Comparison of ENCODE assay signal across 9 mouse cellular contexts in the genomic region with DNA sequence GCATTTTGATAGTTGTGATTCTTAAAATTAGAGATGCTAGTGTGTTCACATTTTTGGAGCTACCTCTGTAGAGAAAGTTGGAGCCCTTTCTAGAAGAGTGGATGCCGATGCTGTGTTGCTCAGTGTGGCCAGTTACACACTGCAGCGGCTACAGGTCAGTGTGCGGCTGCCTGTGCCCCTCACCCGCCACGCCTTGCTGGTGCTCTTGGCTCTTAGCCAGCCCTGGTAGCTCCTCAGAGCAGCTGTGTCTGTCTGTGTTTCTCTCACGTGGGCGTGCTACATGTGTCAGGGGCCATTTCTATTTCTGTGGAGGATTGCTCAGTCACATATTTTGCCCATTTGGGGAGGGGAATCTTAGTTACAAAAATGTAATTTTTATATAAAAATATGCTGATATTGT. TPM values are rescaled to one million over a fixed set of nuclear protein-coding genes. Genes with fewer than 3 reads are reported as not detected.
DNase-seq lines count a peak whose midpoint lies in the region; ATAC-seq and TF ChIP-seq lines count a peak whose summit lies in the region.
"Had no signal": no experiment of that assay in that cellular context is flagged by ENCODE, and none has a peak within 500 bp of the region (broad histone marks: within the 10 kb centered on the region; RNA-seq: fewer than 3 reads in every experiment).

No protein-coding gene starts in this region.

- peak; percentile 28 for DNase-seq in adrenal gland, postnatal 10 days
- no peak for DNase-seq in adrenal gland, adult (ENCODE audit: inconsistent age in 2 of 2, low spot score in 1 of 2)
- DNase-seq in kidney, postnatal 0 days (ENCODE audit: low spot score) = peak; percentile 49
- DNase-seq in kidney, adult 11 months = no peak
- peak; percentile 73 for DNase-seq in brain, embryonic 14.5 days (ENCODE audit: low read depth)
- DNase-seq in urinary bladder, adult 2 months (ENCODE audit: low spot score) = no peak
- no peak for DNase-seq in c-Kit-positive CD71-positive TER-119-positive erythroid progenitor cells, embryonic 14.5 days (ENCODE audit: low spot score)

- H3K9ac ChIP-seq in kidney, postnatal 0 days (ENCODE audit: low read depth, low read length) = no peak overlapping the region
- H3K9ac ChIP-seq in limb, embryonic 13.5 days = no peak overlapping the region
- H3K9ac ChIP-seq: limb, embryonic 15.5 days had no signal

- no peak; the same call in 1 of the 2 replicates for ATAC-seq in kidney, postnatal 0 days (replicated peaks; ENCODE audit: low FRiP score, low read depth)
- ATAC-seq in limb, embryonic 13.5 days (ENCODE audit: low FRiP score, low read depth) = 0 out of 2 replicates have a peak, but pooled peaks have one; percentile 29

- no peak for TF ChIP-seq POLR2A in brain, embryonic 14.5 days (IDR thresholded peaks at IDR 0.05; ENCODE audit: borderline replicate concordance, extremely low read depth, insufficient read depth, insufficient read length, poor library complexity, severe bottlenecking)

- no peaks in the 10 kb centered on the region for H3K9me3 ChIP-seq in kidney, postnatal 0 days (replicated peaks; ENCODE audit: low read length)
- H3K9me3 ChIP-seq in limb, embryonic 13.5 days = no peaks in the 10 kb centered on the region
- H3K9me3 ChIP-seq: limb, embryonic 15.5 days had no signal

- no peaks in the 10 kb centered on the region for H3K27me3 ChIP-seq in kidney, postnatal 0 days (ENCODE audit: insufficient read depth, low read length)
- H3K27me3 ChIP-seq in limb, embryonic 13.5 days = peaks cover 13% of the 10 kb centered on the region; the same call in 1 of the 2 replicates

- H3K4me2 ChIP-seq in kidney, postnatal 0 days (ENCODE audit: low read length) = no peak overlapping the region
- no peak overlapping the region; the same call in 1 of the 2 replicates for H3K4me2 ChIP-seq in limb, embryonic 13.5 days (replicated peaks)
- H3K4me2 ChIP-seq: limb, embryonic 15.5 days had no signal

- no peak for TF ChIP-seq CTCF in kidney, postnatal 0 days (IDR thresholded peaks at IDR 0.05; ENCODE audit: low read depth)
- no peak for TF ChIP-seq CTCF in brain, embryonic 14.5 days (IDR thresholded peaks at IDR 0.05; ENCODE audit: borderline replicate concordance, extremely low read depth, insufficient read depth, insufficient read length)

- H3K4me1 ChIP-seq in kidney, postnatal 0 days (replicated peaks; ENCODE audit: insufficient read depth, low read length) = no peaks in the 10 kb centered on the region
- peaks cover 30% of the 10 kb centered on the region for H3K4me1 ChIP-seq in limb, embryonic 13.5 days

- H3K36me3 ChIP-seq in kidney, postnatal 0 days (ENCODE audit: insufficient read depth, low read length) = no peaks in the 10 kb centered on the region
- H3K36me3 ChIP-seq in limb, embryonic 13.5 days = peaks cover 23% of the 10 kb centered on the region

- H3K4me3 ChIP-seq in kidney, postnatal 0 days (replicated peaks; ENCODE audit: low read depth, low read length) = no peak overlapping the region
- no peak overlapping the region for H3K4me3 ChIP-seq in limb, embryonic 13.5 days
- H3K4me3 ChIP-seq: limb, embryonic 15.5 days had no signal

- WGBS in kidney, postnatal 0 days = 25% methylated on average over 7 of the region's 7 CpGs
- WGBS in limb, embryonic 13.5 days = 25% methylated on average over 7 of the region's 7 CpGs

- no peak overlapping the region for H3K27ac ChIP-seq in kidney, postnatal 0 days
- H3K27ac ChIP-seq in limb, embryonic 13.5 days = no peak overlapping the region
- H3K27ac ChIP-seq: limb, embryonic 15.5 days had no signal

RNA-seq across cellular contexts. Expression of gene Gpr83, which starts 20.5 kb away (rescaled TPM):
- total RNA-seq in adrenal gland, postnatal 10 days (2021) = under 1 TPM; 0.18 to 0.21 TPM
- polyA plus RNA-seq in kidney, postnatal 0 days (2015; fragmentation: Nextera tagmentation; extraction: Ambion mirVana) = 0.54 and 0.59 TPM in 2 replicates
- 1.6 and 2.2 TPM in 2 replicates for polyA plus RNA-seq in brain, embryonic 14.5 days (2012; rRNA removed)
- 2.5 and 2.6 TPM in 2 replicates for polyA plus RNA-seq in limb, embryonic 13.5 days (2015; fragmentation: Nextera tagmentation; extraction: Ambion mirVana)
- polyA plus RNA-seq in urinary bladder, adult 2 months (2012; rRNA removed) = 0.01 TPM in 1 of 2 replicates, not detected in the other

RNA-seq across cellular contexts. Expression of gene Ankrd49, which starts 54.9 kb away (rescaled TPM):
- total RNA-seq in adrenal gland, postnatal 10 days (2021) = 10 to 100 TPM; 12.3 to 17.2 TPM
- 40.1 and 40.7 TPM in 2 replicates for polyA plus RNA-seq in kidney, postnatal 0 days (2015; fragmentation: Nextera tagmentation; extraction: Ambion mirVana)
- polyA plus RNA-seq in brain, embryonic 14.5 days (2012; rRNA removed) = 18.1 and 21.1 TPM in 2 replicates
- polyA plus RNA-seq in limb, embryonic 13.5 days (2015; fragmentation: Nextera tagmentation; extraction: Ambion mirVana) = 44.4 and 46.7 TPM in 2 replicates
- 18.0 and 18.9 TPM in 2 replicates for polyA plus RNA-seq in urinary bladder, adult 2 months (2012; rRNA removed)

RNA-seq across cellular contexts. Expression of gene Mre11a, which starts 55.1 kb away (rescaled TPM):
- 10 to 100 TPM; 19.9 to 23.3 TPM for total RNA-seq in adrenal gland, postnatal 10 days (2021)
- polyA plus RNA-seq in kidney, postnatal 0 days (2015; fragmentation: Nextera tagmentation; extraction: Ambion mirVana) = 14.4 and 15.5 TPM in 2 replicates
- 9.4 and 10.8 TPM in 2 replicates for polyA plus RNA-seq in brain, embryonic 14.5 days (2012; rRNA removed)
- polyA plus RNA-seq in limb, embryonic 13.5 days (2015; fragmentation: Nextera tagmentation; extraction: Ambion mirVana) = 23.7 and 28.4 TPM in 2 replicates
- polyA plus RNA-seq in urinary bladder, adult 2 months (2012; rRNA removed) = 8.6 and 9.3 TPM in 2 replicates

Comparison
In these comparisons a context has a peak if more than half of its experiments do, and no peak if none do; other contexts are left out.
1. DNase-seq: peak in adrenal gland, postnatal 10 days (single experiment), kidney, postnatal 0 days (single experiment) and brain, embryonic 14.5 days (single experiment); none in adrenal gland, adult (0 of 2), kidney, adult 11 months (single experiment), urinary bladder, adult 2 months (single experiment) and c-Kit-positive CD71-positive TER-119-positive erythroid progenitor cells, embryonic 14.5 days (single experiment).